Mouse (Mus musculus) gastrocnemius, adult 8-10 months (tissue): ENCODE data around the gene Crispld2. TPM values are rescaled to one million over a fixed set of nuclear protein-coding genes. Genes with fewer than 3 reads are reported as not detected.

Source experiments
- DNase-seq, 2 experiments: peaks; one replicate each; pipeline ENCODE4 v3.0.0; 2022; ENCODE audit warnings: low spot score in 2 of 2
- total RNA-seq, 4 experiments: library from RNA; stranded (reverse); gene quantifications; 2 replicates each; pipeline ENCODE4 v1.2.4; 2022

Crispld2 gene
- total RNA-seq: 10 to 100 TPM in 1 of 4 experiments, 1 to 10 TPM in 3; 5.3 to 13.6 (median 8.1) TPM

DNA sequence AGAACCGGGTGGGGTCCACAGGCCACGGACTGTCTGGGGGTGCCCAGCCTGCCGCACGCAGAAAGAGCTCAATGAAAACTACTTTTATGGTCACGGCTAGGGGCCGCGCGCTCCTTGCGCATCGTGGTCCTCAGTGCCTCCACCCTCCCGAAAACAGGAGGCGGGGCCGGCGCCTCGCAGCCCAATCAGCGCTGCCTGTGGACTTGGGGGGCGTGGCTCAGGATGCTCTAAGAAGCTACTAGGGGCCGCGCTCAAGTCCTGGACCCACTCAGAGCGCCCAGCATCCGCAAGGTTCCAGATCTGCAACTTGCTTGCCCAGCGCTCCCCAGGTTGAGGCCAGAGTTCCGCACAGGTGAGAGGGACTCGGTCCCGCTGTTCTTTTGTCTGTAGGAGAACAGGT is at the start of gene Crispld2:
Gene Crispld2, plus strand, starts transcription at position 190 of the 400 bp plus-strand sequence.
- DNase-seq: peak; percentile 68 to 82

DNA sequence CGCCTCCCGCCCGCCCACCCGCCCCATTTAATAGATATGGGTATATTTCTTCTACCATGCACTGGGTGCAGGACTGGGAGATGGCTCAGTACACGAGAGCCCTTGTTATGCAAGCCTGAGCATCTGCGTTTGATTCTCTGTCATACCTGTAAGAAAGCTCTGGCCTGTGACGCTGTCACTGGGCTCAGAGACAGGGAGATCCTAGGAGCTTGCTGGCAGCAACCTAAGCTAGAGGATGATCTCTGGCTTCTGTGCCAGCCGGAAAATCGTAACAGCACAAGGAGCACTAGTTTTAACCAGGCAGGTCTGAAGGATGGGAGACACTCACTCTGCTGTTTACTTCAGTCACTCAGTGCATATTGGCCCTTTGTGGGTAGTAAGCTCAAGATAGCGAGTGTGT is 48.6 kb upstream of the Crispld2 start:
- no peak for DNase-seq

DNA sequence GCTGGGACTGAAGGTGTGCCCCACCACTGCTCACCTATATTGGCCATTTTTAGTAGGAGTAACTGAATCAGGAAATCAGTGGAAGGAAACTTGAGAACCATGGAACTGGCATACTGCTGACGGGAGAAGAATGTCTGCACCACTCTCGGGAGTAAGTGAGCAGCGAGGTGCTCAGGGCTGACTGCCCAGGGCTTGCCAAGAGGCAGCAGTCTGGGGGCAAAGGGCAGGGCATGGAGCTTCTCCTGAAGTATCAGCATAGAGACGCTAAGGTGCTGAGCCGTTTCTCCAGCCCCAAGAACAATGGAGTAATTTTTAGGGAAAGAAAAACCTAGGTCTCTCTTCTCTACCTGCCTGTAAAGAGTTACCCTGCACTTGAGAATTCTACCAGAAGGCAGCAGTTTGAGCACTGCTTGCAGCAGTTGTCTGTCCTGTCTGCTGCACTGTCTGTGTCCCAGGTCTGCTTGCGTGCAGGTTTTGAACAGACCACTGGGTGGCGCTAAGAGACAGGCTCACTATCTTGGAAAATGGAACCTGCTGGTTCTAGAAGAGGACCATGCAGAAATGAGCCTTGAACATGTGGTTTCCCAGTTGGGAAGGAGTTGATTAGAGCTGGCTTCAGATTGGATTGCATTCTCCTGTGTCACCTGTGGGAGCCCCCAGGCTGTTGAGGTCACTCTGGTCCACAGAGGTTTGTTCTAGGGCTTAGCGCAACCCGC is 48.0 kb upstream of the Crispld2 start:
- peak; percentile 57 to 59 for DNase-seq

DNA sequence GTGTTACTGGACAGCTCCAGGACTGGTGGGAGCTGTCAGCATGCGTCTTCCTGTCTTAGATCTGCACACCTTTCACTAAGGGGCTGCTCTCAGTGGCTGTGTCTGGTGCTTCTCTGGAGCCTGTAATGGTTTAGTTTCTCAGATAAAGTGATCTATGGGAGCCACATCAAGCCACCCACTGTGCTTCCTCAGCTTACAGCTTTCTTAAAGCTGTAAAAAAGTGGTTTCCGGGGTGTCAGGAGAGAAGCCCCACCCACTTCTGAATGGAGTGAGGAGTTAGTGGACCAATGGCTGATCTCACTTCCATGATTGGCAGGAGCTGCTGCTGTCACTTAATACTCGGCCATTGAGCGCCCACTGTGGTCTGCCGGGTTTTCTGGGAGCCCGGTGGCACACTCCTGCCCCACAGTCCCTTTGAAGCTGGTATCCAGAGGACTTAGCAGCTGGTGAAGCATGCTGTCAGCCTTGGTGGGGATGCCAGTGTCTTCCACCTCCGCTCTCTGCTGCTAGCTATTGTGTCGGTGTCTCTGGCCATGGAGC is 45.8 kb upstream of the Crispld2 start:
- DNase-seq: no peak

DNA sequence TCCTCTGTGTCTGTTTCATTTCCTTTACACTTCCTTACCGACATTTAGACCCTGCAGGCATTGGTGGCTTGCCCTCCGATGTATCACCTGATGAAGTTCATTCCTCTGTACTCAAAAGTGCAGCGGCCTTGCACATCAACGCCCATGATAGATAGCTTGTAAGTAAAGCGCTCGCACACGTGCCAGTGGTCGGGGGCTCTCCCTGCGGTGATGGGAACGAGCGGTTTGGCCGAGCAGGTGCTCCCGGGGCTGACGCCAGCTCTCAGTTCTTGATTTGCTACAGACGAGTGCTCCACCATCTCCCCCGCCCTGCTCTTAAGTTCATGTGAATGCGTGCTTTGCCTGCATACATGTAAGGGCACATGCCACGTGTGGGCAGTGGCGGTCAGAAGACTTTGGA is 44.6 kb upstream of the Crispld2 start:
- no peak for DNase-seq

DNA sequence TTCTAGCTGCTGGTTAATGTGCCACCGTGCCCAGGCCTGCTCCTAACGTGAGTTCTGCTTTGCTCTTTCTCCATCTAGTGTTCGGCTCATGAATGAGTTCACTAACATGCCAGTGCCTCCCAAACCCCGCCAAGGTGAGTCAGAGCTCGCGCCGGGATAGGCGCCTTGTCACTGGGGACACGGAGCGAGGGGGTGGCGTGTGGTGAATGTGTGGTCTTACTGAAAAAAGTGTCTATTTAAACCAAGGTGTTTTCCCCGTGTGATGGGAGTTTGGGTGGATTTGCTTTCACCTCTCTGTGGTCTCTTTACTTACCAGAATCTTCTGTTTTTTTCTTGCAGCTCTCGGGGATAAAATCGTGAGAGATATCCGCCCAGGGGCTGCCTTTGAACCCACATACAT is 43.9 kb upstream of the Crispld2 start:
- no peak for DNase-seq

DNA sequence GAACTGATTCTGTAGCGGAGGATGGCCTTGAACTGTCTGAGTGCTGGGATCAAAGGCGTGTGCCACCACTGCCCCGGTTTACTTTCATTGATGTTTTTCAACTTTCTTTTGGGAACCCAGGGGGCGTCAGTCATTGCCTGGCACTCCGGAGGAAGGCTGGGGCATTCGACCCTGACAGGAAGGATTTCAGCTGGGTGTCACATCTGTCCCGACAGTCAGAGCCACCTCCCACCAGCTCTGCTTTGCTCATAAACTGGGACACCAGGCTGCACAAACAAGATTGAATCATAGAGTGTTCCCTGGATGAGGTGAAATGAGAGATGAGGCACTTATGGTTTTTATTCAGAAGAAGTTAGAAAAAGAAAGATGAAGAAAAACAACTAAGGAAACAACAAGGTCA is 40.0 kb upstream of the Crispld2 start:
- DNase-seq: no peak

DNA sequence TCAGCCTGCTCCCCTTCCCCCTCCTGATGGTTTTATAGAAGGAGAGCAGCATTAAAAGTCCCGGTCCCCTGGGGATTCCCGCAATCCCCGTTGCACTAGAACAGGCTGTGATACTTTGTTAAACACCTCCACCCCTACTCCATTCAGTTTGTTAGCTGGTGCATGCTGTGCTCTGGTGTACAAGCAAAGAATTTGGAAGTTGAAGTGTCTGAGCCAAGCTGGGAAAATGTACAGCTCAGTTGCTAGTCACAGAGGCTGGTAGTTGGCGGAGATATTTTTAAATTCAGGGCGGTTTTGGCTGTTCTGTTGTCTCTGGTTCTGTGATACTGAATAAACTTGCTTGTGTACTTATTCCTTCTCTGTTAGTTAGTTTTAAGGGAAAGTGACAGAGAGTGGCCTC is 39.5 kb upstream of the Crispld2 start:
- no peak for DNase-seq

DNA sequence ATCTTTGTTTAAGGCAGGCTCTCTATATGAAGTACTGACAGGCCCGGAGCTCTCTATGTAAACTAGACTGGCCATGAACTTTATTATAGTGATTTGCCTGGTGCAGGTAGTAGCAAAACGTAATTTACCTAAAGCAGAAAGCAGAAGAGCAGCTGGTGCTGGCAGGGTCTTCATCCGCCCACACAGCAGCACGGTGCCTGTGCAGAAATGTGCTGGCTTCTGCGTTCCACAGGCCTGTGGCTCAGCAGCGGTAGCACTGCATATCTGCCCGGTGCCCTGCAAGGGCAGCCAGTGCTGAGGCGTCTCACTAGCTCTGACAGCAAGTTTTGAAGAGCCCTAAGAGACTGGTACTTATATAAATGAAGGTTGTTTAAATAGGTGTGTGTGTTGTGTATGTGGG is 36.9 kb upstream of the Crispld2 start:
- no peak for DNase-seq

DNA sequence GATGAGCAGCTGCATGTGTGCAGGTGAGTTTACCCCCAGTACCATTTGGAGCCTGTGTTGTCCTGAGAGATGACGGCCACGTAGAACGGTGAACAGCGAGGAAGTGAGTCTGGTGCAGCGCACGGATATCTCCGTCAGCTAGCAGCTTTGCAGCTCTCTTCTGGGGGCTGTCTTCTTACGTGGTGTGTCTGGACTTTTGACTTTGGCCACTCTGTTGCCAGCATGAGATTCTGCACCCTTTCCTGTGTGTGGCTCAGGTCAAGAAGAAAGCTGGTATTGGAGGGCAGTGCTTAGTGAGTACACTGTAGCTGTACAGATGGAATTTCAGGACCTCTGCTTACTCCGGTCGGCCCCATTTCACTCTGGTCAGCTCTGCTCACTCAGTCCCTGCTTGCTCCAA is 34.2 kb upstream of the Crispld2 start:
- no peak for DNase-seq

DNA sequence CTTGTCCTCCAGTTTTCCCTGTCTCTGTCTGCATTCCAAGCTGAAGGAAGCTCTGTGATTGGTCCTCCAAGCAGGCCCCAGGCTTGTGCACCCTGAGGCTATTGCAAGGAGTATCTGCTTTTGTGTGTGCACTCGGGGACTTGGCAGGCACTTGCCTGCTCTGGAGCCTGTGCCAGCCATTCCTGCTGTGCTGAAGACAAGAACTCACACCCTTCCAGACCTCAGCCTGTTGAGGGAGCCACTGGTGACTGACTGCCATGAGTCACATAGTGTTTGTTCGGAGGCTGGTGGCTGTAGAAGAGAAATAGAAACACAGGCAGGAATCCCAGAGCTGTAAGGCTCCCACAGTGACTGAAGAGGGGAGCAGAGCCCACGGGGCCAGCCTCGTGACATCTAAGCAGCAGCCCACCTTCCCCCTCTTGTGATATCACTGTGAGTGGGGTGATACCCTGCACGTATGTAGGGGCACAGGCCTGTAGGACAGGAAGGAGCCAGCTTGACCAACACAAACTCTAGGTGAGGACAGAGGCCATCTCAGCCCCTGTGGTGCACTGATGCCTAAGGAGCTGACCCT is 31.6 kb upstream of the Crispld2 start:
- DNase-seq: peak; percentile 27 to 44

DNA sequence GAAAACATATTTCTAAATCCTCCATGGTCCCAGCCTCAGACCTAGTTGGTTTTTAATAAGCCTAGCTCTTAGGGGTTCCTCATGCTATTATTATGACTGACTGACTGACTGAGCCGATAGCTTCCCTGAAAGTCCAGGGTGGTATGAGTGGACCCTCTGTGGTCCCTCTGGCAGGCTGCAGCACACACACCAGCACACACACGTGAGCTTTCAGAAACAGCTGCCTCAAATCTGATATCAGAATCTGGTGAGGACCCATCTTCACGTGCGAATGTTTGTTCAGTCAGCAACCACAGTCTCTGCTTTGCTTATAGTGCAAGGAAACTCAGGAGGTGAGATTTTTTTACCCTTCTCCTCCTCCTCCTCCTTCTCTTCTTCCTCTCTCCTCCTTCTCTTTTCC is 27.4 kb upstream of the Crispld2 start:
- no peak for DNase-seq

DNA sequence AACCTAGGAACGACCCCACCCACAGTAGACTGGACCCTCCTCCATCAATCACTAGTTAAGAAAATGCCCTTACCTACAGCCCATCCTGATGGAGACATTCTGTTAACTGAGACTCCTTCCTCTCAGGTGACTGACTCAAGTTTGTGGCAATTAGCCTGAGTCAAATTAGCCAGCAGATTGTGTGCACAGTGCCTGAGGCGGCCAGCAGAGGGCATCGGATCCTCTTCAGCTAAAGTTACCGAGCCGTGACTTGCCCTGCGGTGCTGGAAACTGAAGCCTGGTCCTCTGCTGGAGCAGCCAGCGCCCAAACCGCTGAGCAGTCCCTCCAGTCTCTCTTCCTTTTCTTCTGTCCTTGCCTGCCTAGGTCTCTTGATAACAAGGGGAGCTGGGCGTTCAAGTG is 24.8 kb upstream of the Crispld2 start:
- DNase-seq: no peak

DNA sequence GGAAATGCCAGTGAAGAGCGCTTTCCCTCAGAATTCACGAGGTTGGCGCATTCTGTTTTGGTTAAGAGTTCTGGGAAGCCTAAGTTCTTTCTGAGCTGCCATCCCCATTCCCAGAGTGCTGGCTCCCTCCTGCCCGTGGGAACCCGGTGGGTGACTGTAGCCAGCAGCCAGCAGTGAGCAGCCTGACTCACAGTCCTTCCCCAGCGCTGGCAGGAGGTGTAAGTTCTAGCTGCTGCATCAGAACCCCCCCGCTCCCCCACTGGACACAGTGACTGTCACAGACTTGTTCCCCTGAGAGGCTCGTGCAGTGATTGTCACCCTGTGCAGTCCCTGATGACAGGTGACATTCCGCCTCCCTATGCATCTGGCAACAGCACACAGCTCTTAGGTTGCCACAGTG is 22.1 kb upstream of the Crispld2 start:
- no peak for DNase-seq

DNA sequence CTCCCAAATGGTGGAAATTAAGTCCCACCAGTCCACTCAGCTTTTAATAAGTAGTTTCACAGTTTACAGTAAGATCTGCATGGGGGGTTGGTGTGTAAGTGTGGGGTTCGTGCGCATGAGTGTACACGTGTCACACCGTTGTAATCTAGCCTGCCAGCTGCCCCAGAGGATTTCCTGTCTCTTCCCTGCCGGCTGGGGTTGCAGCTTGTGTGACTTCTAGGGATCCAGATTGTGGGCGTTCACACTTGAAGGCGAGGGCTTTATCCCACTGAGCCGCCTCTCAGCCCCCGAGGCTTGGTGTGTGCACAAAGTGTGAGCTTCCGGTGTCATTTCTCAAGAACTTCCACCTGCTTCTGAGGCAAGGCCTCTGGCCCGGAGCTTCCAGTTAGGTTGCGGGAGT is 19.7 kb upstream of the Crispld2 start:
- DNase-seq: no peak

DNA sequence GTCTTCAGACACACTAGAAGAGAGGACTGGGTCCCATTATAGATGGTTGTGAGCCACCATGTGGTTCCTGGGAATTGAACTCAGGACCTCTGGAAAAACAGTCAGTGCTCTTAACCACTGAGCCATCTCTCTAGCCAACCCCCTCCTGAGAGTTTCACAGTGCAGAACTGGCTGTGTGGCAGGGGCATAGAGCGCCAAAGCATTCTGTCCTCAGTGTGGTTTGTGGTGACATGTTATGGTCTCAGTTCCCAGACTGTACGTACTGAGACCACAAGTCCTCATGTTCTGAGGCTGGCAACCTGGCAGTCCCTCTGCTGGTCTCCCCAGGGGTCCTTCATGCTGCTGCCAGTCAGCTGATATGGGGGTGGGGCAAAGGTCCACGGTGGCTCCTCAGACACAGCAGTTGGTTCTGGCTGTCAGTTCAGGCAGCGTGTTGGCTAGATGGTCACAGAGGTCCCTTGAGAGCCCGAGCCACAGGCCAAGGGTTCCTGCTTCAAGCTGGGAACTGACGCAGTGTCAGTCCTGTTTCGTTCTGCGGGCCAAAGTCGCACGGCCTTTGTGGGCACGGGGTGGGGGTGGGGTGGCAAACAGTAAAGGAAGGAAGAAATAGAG is 13.4 kb upstream of the Crispld2 start:
- no peak for DNase-seq

DNA sequence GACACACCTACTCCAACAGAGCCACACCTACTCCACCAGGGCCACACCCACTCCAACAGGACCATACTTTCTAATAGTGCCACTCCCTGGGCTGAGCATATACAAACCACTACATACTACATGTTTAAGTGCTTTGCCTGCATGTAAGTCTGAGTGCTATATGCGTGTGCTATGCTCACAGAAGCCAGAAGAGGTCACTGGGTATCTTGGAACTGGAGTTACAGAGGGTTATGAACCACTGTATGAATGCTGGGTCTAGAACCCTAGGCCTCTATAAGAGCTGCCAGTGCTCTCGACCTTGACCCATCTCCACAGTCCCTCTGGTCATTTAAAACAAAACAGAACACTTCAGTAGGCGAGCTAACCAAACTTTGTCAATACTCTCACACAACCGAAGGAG is 11.0 kb upstream of the Crispld2 start:
- no peak for DNase-seq

DNA sequence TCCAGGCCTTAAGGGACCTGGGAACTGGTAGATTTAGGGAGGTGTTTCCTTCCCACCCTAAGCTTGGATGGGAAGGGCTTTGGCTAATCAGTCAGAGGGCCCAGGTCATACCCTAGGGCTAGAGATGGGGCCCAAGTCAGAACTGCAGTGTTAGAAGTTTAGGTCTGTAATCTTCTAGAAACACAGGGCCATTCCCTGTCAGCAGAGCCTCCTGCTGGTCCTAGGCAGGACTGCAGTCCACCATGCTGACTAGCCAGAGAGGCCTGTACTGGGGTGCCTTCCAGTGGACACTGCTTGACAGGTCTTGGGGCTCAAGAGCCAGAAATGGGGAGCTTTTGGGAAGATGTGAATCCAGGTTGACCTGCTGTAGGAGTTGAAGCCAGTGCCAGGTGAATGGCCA is 8.2 kb upstream of the Crispld2 start:
- DNase-seq: no peak

DNA sequence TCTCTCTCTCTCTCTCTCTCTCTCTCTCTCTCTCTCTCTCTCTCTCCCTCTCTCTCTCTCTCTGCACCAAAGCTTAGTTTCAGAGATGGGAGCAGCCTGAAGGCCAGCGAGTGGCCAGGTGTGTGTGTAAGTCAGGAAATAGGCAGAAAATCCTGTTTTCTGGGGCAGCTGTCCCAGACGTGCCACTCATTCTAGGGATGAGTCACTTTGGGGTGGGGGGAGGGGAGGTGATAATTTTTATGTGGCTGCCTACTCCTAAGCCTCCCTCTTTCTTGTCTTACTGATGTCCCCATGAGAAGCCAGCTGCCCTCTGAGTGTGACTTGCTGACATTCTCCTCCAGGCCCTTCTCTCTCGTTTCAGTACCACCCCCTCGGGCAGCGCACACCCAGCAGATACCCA is 6.1 kb upstream of the Crispld2 start:
- no peak for DNase-seq

DNA sequence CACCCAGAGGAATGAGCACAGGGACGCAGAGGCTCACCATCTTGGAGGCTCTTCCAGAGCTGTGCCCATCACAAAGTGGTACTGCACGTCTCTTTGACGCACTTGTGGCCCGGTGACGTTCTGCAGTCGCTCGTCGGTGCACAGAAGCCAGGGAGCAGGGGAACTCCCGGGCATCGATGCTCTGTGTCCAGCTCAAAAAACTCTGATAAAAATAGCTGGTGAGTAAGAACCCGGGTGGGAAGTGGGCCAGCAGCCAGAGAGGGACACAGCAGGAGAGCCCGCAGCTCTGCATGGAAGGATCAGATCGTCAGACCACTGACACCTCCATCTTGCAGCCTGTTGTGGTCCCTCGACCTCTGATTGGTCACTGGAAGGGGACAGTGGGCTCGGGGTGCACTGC is 4.2 kb upstream of the Crispld2 start:
- peak in 1 of 2 experiments; percentile 53 for DNase-seq

DNA sequence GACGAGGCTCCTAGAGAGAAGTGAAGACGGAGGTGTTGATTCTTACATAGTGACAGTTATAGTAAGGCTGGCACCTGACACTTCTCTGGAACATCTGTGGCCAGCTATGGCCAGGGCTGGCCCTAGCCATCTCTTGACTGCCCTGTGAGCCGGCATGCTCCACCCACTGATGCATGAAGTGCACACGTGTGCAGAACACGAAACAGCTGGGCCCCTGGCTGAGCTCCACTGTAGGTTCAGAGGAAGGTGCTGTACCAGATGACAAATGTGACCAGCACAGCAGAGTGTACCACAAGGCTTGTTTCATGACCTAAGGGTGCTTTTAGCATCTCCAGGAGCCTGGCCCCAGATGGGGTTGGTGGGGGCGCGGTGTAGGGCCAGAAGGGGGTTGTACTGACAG is 1.9 kb downstream of the Crispld2 start:
- DNase-seq: no peak

DNA sequence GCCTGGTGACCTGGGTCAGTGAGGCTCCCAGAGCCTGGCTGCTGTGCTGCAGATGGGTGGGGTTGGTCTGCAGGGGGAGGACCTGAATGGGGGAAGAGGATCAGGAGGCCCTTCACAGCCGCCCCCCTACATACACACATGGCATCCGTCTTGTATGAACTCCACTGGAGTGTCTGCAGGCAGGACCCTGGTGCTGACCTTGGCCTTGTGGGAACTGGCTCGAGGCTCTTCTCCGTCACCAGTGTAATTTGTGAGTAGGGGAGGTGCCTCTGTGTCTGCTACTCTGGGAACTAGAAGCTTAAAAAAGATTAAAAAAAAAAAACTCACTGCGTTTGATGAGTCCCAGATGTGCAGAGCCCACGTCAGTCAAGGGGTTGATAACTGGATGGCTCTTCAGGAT is 2.3 kb downstream of the Crispld2 start:
- DNase-seq: no peak

DNA sequence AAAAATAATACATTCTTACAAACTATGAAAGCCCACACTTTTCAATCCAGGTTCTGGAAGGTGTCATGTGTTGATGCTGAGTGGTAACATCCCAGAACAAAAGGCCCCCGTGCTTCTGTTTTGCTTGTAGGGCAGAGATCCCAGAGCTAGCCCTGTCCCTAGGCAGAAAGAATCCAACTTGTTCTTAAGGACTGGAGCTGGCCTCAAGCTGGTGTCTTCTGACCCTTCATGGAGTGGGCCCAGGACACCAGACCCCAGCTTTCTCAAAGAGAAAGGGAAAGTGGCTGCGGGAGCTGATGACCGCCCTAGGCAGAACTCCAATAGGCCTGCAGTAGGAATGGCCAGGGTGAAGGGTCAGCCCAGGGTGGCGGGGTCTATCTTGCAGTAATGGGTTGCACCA is 5.0 kb downstream of the Crispld2 start:
- no peak for DNase-seq
